Mouse (Mus musculus) Patski (cell line): ENCODE measurements around the gene Olfr519. TPM values are rescaled to one million over a fixed set of nuclear protein-coding genes. Genes with fewer than 3 reads are reported as not detected.

Experiments
- ATAC-seq: fragments of 100-300 bp; one replicate; pipeline ENCODE4 v1.8.0; 2021
- CTCF ChIA-PET: fragments of 350-600 bp; sonication (Branson Sonifier 250); formaldehyde crosslinking; loops from one replicate; lab custom pipeline; 2022; ENCODE audit warnings: inconsistent platforms; lab: Charles Lee
- POLR2A ChIA-PET: fragments of 350-600 bp; sonication (Branson Sonifier 250); formaldehyde crosslinking; loops from one replicate; lab custom pipeline; 2022; ENCODE audit warnings: antibody characterized with exemption, inconsistent platforms; lab: Charles Lee
- DNase-seq: peaks from one replicate; pipeline ENCODE4 v3.0.0-alpha.2; 2011; ENCODE audit warnings: low read depth, low spot score
- H3K27me3 ChIP-seq: fragments of 371-371 bp; one replicate; pipeline ENCODE4 v1.5.1; 2021
- CTCF ChIP-seq: fragments of 100-300 bp; IDR thresholded peaks from one replicate; pipeline ENCODE4 v1.5.1; 2021
- in situ Hi-C: fragments of 300-500 bp; cut with MboI; formaldehyde crosslinking; loops from 3 replicates; pipeline ENCODE4 v1.11.1; 2018; ENCODE audit warnings: low pct_unique_long_range_greater_than_20kb, mixed read lengths
- polyA plus RNA-seq: library from polyadenylated mRNA; unstranded; gene quantifications from one replicate; pipeline ENCODE4 v1.2.3, GENCODE M21; 2021

Gene Olfr519
- polyA plus RNA-seq, 1 experiment from 2014 or later, result not detected

- DNase-seq (no peak), ATAC-seq (no peak)
- ChIA-PET POLR2A (no interaction called here), CTCF (no interaction called here)
- TF ChIP-seq CTCF, result no peak
- in situ Hi-C loops, result no loop called here
- no peaks in the 10 kb centered on the region for H3K27me3 ChIP-seq
These were observed 32.8 kb upstream of the Olfr519 start for GRCm38 (mm10) chr7:108927043-108927442.

- no peaks in the 10 kb centered on the region for H3K27me3 ChIP-seq
- TF ChIP-seq CTCF, result no peak
- no peak for DNase-seq
- in situ Hi-C loops, result no loop called here
- POLR2A ChIA-PET, result no interaction called here
- ATAC-seq, result no peak
- CTCF ChIA-PET, result interaction anchor here (1.1 kb wide), 1 partner anchor 10 kb away, joined by 3 read pairs; no protein-coding TSS in a partner anchor
These were observed 9.7 kb upstream of the Olfr519 start for GRCm38 (mm10) chr7:108903969-108904368.

- CTCF ChIA-PET, result no interaction called here
- TF ChIP-seq CTCF, result no peak
- ATAC-seq, result no peak
These were observed 9.3 kb downstream of the Olfr519 start, which contains the start of gene Olfr518 for GRCm38 (mm10) chr7:108884906-108885305. Gene Olfr518 (minus strand): TSS chr7:108885006.

GRCm38 (mm10) chr7:108872279-108872678, 21.9 kb downstream of the Olfr519 start, which contains the start of gene Olfr517:
Gene Olfr517 (minus strand): TSS chr7:108872379.
- no peak for ATAC-seq
- ChIA-PET POLR2A (no interaction called here), CTCF (no interaction called here)
- H3K27me3 ChIP-seq, result no peaks in the 10 kb centered on the region
- in situ Hi-C loops, result no loop called here
- no peak for TF ChIP-seq CTCF
- DNase-seq, result no peak

More at GRCm38 (mm10) chr7:108884906-108885305, 9.3 kb downstream of the Olfr519 start, which contains the start of gene Olfr518:
- H3K27me3 ChIP-seq, result no peaks in the 10 kb centered on the region
- in situ Hi-C loops, result no loop called here
- POLR2A ChIA-PET, result no interaction called here
- DNase-seq, result no peak

GRCm38 (mm10) chr7:108850429-108850828, 43.8 kb downstream of the Olfr519 start, which contains the start of gene Olfr516:
Gene Olfr516 (minus strand): TSS chr7:108850529.
- no peak for DNase-seq
- TF ChIP-seq CTCF, result no peak
- ATAC-seq, result no peak
- ChIA-PET CTCF (interaction anchor here (1.0 to 1.2 kb wide), 2 partner anchors 80 to 83 kb away, joined by 3 to 5 read pairs; partner anchors contain the start of gene Nlrp10), POLR2A (no interaction called here)
- no peaks in the 10 kb centered on the region for H3K27me3 ChIP-seq
- in situ Hi-C loops, result loop anchor here (10.0 kb wide), 1 partner anchor 84 kb away; the partner anchor contains the start of genes Eif3f and Nlrp10

Other genes starting within 250 kb of the Olfr519 start
- gene Olfr509, start 242.5 kb downstream of the Olfr519 start, polyA plus RNA-seq, result not detected
- gene Olfr510, start 228.0 kb downstream of the Olfr519 start, polyA plus RNA-seq, result not detected
- not detected for gene Olfr512, start 181.1 kb downstream of the Olfr519 start, polyA plus RNA-seq
- gene Olfr513, start 143.4 kb downstream of the Olfr519 start, polyA plus RNA-seq, result not detected
- gene Olfr514, start 68.4 kb downstream of the Olfr519 start, polyA plus RNA-seq, result not detected
- not detected for gene Olfr516, start 43.9 kb downstream of the Olfr519 start, polyA plus RNA-seq
- gene Olfr517, start 22.0 kb downstream of the Olfr519 start, polyA plus RNA-seq, result not detected
- gene Olfr518, start 9.4 kb downstream of the Olfr519 start, polyA plus RNA-seq, result not detected
- gene Nlrp10, start 35.8 kb upstream of the Olfr519 start, polyA plus RNA-seq, result 2.4 TPM
- gene Eif3f, start 40.0 kb upstream of the Olfr519 start, polyA plus RNA-seq, result 162 TPM
- 0.30 TPM for gene Tub, start 55.9 kb upstream of the Olfr519 start, polyA plus RNA-seq
- 0.27 TPM for gene Ric3, start 188.9 kb upstream of the Olfr519 start, polyA plus RNA-seq